Mouse (Mus musculus): Measurements from ENCODE around the gene Cd2ap.

DNA sequence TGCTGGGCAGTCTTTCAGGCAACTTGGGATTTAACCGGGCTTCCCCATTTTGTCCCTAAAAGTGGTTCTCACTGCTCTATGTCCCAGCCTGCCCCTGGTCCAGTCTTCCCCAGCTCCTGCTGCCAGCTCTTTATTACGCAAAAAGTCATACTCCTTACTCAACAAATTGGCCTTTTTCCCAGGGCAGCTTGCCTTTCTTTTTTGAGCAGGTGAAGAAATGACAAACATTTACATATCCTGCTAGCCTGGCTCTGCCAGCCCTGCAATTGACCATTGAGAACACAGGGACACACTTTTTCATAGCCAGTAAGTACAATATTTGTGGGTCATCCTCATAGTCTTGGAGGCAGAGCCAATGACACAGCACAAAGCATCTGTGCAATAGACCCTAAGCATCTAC is 124.3 kb downstream of the Cd2ap start:
- no peak for TF ChIP-seq CTCF (IDR thresholded peaks at IDR 0.05; ENCODE audit: low read depth, low read length)
- TF ChIP-seq POLR2A (IDR thresholded peaks at IDR 0.05; ENCODE audit: borderline replicate concordance, low read depth, low read length): no peak

Data from bone marrow macrophage, adult 2 months (primary cell).